Mouse (Mus musculus): ENCODE data around the gene Acsm2.

DNA sequence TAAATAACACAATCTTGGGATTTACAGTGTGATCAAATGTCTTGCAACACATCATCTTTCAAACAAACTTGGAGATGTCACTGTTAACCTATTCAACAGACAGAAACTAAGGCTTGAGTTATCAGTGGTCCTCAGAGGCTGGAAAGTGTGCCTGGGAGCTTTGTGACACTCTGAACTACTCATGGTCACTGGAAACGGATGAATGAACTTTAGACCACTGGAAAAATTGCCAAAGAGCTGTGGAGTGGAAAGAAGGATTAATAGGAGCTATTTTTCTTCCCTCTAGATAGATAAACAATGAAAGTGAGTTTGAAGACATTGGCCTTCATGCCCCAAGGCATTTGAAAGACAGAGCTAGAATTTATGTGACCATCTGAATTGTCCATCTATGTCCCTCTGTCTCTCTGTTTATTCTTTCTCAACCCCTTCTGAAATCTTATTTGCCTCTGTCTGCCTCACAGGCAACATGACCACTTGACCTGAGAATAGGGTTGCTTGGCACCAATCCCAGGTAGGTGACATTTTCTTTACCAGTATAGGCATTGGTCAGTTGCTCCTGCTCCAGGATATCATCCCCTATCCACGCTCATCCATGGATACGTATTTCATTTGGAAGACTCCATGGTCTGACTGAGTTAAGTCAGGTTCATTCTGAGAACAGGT, 5.8 kb downstream of the Acsm2 start:
- TF ChIP-seq CTCF (IDR thresholded peaks at IDR 0.05; ENCODE audit: borderline replicate concordance, insufficient read depth, low read depth, low read length) (no peak), POLR2A (IDR thresholded peaks at IDR 0.05; ENCODE audit: borderline replicate concordance, insufficient read depth, low read length) (no peak)

Data from cerebellum, adult 2 months (tissue).